Mouse (Mus musculus) right cerebral cortex, postnatal 14 days (tissue): ENCODE results near the gene St6gal1.
"Not testable (repeated sequence)": the region's sequence is repeated elsewhere in the genome, so short reads cannot be mapped to it uniquely, and the experiment has no call there.

Experiments
- DNase-seq: peaks from one replicate; pipeline ENCODE4 v3.0.0; 2022

St6gal1 gene

GRCm38 (mm10) chr16:23224671-23225068 is at the start of gene St6gal1:
Gene St6gal1, plus strand, starts transcription at chr16:23224740.
- DNase-seq: peak; percentile 63

- no peak for DNase-seq
Measured at GRCm38 (mm10) chr16:23174855-23175254, 49.7 kb upstream of the St6gal1 start.

DNA sequence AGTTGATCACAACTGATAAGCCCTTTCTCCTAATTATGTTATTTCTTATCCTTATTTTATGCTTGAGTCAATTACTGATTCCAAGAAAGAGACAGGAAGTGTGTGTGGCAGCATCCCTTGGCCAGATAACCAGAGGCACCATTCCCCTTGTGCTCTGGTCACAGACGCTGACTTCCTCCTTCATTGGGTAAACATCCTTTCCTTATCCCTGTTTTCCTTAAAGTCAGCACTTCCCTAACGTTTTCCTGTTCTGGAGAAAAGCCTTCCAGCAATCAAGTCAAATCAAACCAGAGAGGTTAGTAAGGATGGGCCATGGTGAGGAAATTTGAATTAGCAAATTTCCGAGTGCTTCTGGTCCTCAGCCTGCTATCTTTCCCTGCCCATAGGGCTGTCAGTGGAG is 48.6 kb upstream of the St6gal1 start:
- DNase-seq: no peak

DNA sequence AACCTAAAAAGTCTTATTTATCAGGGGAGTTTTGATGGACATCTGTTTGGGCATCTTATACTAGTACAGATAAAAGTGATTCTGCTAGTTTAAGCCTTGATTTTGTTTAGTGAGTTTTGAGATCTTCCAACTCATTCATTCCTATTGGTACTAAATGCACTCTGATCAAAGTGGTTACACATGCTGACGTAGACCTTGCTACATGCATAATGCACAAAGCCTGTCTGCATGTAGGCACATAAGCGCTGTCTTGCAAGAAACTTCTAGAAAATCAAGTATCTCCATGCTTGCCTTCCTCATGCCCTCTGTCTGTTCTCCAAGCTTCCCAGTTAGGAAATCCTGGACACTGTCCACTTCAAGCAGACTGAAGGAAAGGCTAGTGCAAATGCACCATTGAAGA is 46.7 kb upstream of the St6gal1 start:
- no peak for DNase-seq

DNA sequence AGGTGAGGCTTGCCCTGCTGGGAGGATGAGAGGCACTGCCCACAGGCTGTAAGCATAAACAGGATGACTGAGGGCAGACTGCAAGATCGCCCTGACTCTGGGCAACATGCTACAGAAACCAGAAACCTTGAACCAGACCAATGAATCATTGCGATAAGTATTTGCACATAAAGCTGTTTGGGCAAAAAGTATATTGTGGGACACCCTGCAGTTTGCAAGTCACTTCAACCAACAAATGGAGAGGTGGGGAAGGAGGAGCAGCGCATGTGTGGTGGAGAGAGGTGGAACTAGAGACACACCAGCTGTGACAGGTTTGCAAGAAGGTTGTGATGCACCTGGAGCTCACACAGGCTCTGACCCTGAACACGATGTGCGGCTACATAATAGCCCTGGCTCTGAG is 45.7 kb upstream of the St6gal1 start:
- no peak for DNase-seq

- not testable (repeated sequence) for DNase-seq
Measured at GRCm38 (mm10) chr16:23179436-23179835, 45.1 kb upstream of the St6gal1 start.

DNA sequence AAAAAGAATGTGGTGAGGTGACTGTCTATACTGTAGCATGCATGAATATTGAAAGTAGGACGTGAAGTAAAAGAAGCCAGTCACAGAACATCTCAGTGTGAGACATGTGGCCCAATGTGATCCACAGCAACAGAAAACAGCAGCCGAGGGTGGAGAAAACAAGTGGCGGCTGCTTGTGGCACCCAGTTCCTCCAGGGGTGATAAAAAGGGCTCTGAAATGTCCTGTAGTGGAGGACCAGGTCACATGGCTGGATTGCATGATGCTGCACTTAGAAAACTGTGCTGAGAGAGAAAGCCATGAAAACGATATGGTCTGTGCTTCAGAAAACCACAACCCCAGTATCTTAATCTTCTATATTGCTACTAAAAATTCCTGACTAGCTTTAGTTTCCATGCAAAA is 43.5 kb upstream of the St6gal1 start:
- no peak for DNase-seq

DNA sequence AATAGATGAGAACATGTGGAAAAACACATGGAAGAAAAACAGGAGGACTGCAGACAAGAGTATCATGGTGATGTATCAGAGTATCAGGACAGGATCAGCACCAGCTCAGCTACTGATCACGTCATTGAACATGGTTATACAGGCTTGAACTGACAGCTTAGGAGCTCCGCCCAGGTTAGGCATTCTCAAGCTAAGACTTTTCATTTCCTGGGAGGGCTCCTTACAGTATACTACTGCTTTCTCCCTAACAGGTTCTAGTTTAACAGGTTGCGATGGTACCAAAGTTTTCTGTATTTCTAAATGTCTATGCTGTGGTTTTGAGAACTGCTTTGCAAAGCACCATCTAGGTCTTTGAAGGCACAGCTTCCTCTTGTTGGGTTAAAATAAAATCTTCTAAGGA is 43.1 kb upstream of the St6gal1 start:
- DNase-seq: no peak

DNA sequence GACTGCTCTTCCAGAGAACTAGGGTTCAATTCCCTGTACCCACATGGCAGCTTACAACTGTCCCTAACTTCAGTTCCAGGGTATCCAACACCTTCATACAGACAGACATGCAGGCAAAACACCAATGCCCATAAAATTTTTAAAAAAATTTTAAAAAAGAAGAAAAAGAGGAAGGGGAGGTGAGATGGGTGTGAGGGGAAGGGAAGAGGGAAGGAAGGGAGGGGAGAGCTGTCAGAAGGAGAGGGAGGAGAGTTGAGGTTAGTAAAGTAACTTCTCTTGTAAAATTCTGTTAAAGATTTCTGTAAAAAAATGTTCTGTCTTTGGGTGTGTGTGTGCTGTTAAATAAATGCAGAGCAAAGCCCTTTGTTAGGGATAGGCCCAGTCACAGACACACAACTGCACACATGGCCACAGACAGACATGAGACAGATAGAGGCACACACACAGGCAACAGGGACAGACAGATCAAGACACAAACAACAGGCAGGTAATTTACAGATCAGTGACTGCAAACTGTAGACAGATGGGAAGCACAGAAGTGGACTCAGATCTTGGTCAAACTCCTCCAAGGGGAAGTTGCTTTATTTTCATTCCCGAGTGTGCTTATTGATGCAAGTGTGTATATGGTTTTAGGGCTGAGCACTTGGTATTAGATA is 42.5 kb upstream of the St6gal1 start:
- DNase-seq: no peak

GRCm38 (mm10) chr16:23185824-23186223 is 38.7 kb upstream of the St6gal1 start:
- DNase-seq: no peak

DNA sequence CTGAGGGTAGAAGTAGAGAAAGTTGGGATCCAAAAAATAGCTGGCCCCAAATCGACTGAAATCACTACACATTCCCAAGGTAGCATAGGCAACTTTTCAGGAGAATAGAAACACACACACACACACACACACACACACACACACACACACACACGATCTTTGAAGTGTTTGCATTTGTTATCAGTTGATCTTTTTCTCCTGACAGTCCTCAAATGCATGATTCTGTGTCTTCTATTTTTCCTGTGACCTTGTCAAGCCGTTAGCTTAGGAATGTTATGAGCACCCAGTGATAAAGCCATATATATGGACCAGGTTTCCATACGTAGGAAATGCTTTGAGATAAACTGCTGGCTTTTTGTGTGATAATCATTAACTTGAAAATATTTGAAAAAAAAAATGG is 38.1 kb upstream of the St6gal1 start:
- no peak for DNase-seq

DNA sequence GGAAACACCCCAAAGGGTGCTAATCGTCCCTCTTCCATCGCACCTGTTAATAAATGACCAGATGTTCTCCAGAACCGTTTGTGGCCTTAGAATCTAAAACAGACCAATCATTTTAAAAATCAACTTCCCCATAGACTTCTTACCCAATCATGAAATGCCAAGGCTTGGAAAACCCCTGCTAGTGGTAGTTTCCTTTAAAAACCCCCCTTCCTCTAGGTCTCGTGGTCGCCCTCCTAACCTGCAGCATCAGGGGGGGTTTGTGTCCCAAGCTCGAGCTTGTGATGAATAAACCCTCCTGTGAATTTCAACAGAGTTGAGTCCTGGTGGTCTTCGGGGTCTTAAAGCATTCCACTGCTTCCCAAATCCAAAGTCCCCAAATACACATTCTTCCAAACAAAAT is 36.6 kb upstream of the St6gal1 start:
- no peak for DNase-seq

- no peak for DNase-seq
Measured at GRCm38 (mm10) chr16:23189612-23190011, 34.9 kb upstream of the St6gal1 start.

DNA sequence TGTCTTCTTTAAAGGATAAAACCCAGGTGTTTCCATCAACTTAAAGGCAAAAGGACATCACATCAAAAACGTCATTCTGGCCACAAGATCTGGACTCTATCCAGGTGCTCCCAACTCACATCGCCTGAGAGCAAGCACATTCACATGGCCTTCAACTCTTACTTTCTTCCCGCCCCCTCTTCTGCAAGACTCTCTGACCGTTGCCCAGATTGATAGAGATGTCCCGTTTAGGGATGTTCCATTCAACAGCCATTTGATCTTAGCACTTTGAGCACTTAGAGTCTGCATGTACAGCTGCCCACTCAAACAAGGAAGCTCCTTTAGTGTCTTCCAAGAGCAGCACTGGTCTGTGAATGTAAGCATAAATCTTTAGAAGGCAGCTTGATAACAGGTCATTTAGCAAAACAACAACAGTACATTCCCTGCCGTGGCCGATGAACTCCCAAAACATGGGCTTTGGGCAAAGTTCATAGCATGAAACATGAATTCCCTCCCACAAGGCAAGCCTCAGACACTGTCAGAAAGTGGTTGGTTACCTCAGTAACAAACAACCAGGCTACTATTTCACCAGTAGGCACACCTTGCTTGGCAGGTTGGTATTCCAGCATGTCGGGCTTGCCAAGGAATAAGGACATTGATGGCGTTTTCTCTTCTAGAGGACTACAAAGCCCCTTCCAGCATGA is 32.8 kb upstream of the St6gal1 start:
- DNase-seq: no peak

DNA sequence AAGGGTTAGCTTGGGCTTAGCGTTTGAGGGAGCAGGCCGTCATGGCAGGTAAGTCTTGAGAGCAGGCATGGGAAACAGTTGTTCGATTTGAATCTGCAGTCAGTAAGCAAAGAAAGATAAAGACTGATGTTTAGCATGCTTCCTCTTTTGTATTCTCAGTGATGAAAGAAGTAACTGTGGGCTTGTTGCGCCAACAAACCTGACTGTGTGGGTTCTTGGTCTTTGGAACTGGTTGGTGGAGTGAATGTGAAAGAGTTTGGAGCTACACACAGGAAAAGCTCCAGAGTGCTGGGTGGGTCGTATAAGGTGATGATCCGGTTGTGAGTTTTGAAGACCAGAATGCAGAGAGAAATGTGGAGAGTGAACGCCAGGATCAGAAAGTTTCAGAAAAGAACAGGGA is 28.9 kb upstream of the St6gal1 start:
- DNase-seq: no peak

GRCm38 (mm10) chr16:23196296-23196695 is 28.2 kb upstream of the St6gal1 start:
- DNase-seq: no peak

DNA sequence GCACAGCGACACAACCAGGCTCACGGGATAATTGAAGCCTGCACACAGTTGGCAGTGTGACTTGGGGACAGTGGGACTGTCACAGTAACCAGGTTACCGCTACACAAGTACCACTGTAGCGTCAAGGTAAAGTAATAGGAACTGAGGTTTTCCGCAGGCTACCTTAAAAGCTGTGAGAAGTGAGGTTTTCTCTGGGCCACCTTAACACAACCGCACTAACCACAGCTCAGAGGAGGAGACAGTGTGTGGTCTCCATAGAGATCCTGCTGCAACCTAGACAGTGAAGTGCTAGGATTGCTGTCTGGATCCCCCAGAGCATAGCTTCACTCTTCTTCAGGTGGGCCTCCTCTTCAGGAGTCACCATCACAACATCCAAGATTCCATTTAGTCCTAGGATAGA is 27.7 kb upstream of the St6gal1 start:
- DNase-seq: no peak

GRCm38 (mm10) chr16:23201498-23201897 is 23.0 kb upstream of the St6gal1 start:
- DNase-seq: no peak

GRCm38 (mm10) chr16:23214314-23214713 is 10.2 kb upstream of the St6gal1 start:
- no peak for DNase-seq

- no peak for DNase-seq
Measured at GRCm38 (mm10) chr16:23215241-23215900, 9.2 kb upstream of the St6gal1 start.

DNA sequence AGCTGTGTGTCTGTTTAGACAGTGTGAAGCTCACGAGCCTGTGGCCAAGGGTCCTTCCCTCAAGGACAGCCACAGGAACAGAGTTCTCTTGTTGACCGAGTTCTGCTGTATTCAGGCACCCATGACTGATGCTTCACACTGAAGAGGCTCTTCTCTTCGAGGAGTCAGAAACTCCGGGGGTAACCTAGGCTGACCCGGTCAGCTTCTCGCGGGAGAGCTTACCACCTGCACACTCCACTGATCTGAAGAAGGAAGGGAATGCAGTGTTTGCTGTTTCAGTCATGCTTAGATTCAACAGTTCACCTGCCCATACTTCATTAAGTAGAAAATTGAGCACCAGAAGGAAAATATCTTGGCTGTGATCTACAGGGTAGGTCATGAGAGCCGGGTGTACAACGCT is 8.2 kb upstream of the St6gal1 start:
- DNase-seq: no peak

DNA sequence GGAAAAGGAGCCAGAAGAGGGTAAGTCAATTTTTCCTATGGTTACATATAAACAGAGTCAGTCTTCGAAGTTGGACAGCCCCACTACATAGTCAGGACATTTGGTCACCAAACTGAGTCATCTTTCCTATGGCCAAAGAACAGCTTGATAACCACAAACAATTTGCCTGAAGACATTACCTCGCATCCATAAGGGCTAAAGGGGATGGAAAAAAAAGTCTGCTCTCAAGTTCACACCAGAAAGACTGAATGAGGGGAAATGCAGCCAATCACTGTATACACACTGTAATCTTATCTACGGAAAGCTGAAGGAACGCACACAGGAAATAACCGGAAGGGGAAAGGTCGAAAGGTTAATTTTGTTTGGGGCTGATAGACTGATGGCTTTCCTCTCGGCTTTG is 6.2 kb upstream of the St6gal1 start:
- no peak for DNase-seq

- DNase-seq: no peak
Measured at GRCm38 (mm10) chr16:23223166-23223870, 1.2 kb upstream of the St6gal1 start.
